Mouse (Mus musculus) hindbrain, embryonic 14.5 days (tissue): ENCODE data around the gene Apc2. TPM values are rescaled to one million over a fixed set of nuclear protein-coding genes. Genes with fewer than 3 reads are reported as not detected.

Source experiments
- ATAC-seq: fragments of 200-750 bp; cut with Nextera tagmentation; 2 replicates; pipeline ENCODE4 v1.8.0; 2017; ENCODE audit warnings: moderate number of reproducible peaks, mild to moderate bottlenecking, moderate TSS enrichment, moderate library complexity; ENCODE audit not compliant: low FRiP score
- DNase-seq: peaks from one replicate; pipeline ENCODE4 v3.0.0-alpha.2; 2015; ENCODE audit warnings: low spot score
- H3K27ac ChIP-seq: fragments of 300-500 bp; sonication (generic); 2 replicates; pipeline ENCODE4 v1.5.1; 2014; ENCODE audit warnings: mild to moderate bottlenecking, moderate library complexity
- H3K27me3 ChIP-seq: fragments of 300-500 bp; sonication (generic); 2 replicates; pipeline ENCODE4 v1.6.1; 2014; ENCODE audit warnings: mild to moderate bottlenecking, low read length, mixed read lengths; ENCODE audit not compliant: control insufficient read depth, insufficient read depth
- H3K36me3 ChIP-seq: fragments of 300-500 bp; sonication (generic); replicated peaks from 2 replicates; pipeline ENCODE4 v1.6.1; 2014; ENCODE audit not compliant: control insufficient read depth, insufficient read depth
- H3K4me1 ChIP-seq: fragments of 300-500 bp; sonication (generic); replicated peaks from 2 replicates; pipeline ENCODE4 v1.6.1; 2014; ENCODE audit warnings: antibody characterized with exemption, low read length, mixed read lengths; ENCODE audit not compliant: control insufficient read depth, insufficient read depth
- H3K4me2 ChIP-seq: fragments of 300-500 bp; sonication (generic); replicated peaks from 2 replicates; pipeline ENCODE4 v1.6.1; 2014; ENCODE audit warnings: mild to moderate bottlenecking, moderate library complexity
- H3K4me3 ChIP-seq: fragments of 300-500 bp; sonication (generic); replicated peaks from 2 replicates; pipeline ENCODE4 v1.5.1; 2014; ENCODE audit warnings: mild to moderate bottlenecking, low read length
- H3K9ac ChIP-seq: fragments of 300-500 bp; sonication (generic); 2 replicates; pipeline ENCODE4 v1.6.1; 2014
- H3K9me3 ChIP-seq: fragments of 300-500 bp; sonication (generic); 2 replicates; pipeline ENCODE4 v1.6.1; 2016; ENCODE audit warnings: low read length; ENCODE audit not compliant: control insufficient read depth
- WGBS: fragments of 180-500 bp; shearing (Covaris S2); extraction: QIAGEN DNeasy Blood & Tissue Kit; methylation state at CpG from one replicate; pipeline ENCODE4 v1.1.7; 2014; 5-methylcytosine and 5-hydroxymethylcytosine counted together
- polyA plus RNA-seq: library from polyadenylated mRNA; unstranded; fragments of >200 nt; fragmentation: Nextera tagmentation; extraction: Ambion mirVana; gene quantifications from 2 replicates; pipeline ENCODE4 v1.2.1, GENCODE M21; 2014

Apc2 gene
- polyA plus RNA-seq, 1 experiment from 2014 or later, result 200 TPM

DNA sequence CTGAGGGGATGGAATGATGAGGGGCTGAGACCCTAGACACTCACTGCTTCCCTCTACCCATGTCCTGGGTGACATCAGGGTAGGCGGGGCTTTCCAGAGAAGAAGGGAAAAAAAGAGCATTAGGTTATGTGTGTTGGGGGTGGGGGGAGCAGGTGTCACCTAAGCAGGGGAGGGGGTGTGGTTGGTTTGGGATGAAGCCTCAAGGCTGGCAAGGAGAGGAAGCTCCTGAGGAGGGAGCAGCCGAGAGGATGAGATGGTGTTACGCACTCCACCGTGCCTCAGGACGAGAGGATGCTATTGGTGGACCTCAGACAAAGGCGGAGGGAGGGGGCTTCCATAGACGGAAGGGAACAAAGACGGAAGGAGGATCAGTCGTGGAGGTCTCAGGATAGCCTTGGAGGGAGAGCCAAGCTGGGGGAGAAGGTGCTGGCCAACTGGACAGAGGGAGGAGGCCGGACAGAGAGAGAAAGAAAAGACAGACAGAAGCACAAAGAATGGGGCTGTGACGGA lies 5.0 kb downstream of the Apc2 start:
- DNase-seq (peak; percentile 79), ATAC-seq (peak; percentile 83)
- WGBS, result 9% methylated on average over 11 of the region's 11 CpGs
- peak overlapping the region; percentile 95 for H3K4me2 ChIP-seq
- H3K9me3 ChIP-seq, result no peaks in the 10 kb centered on the region
- H3K36me3 ChIP-seq, result peaks cover 43% of the 10 kb centered on the region
- peaks cover 65% of the 10 kb centered on the region for H3K4me1 ChIP-seq
- H3K27ac ChIP-seq, result peak overlapping the region; percentile 96
- peak overlapping the region; percentile 96 for H3K9ac ChIP-seq
- peak overlapping the region; percentile 52 for H3K4me3 ChIP-seq
- H3K27me3 ChIP-seq, result no peaks in the 10 kb centered on the region

GRCm38 (mm10) chr10:80301256-80302081 lies 5.7 kb downstream of the Apc2 start:
- Histone ChIP-seq H3K9ac (peak overlapping the region; percentile 96), H3K4me1 (peaks cover 63% of the 10 kb centered on the region), H3K4me3 (peak overlapping the region; percentile 52), H3K27me3 (no peaks in the 10 kb centered on the region), H3K9me3 (no peaks in the 10 kb centered on the region), H3K4me2 (peak overlapping the region; percentile 95), H3K27ac (peak overlapping the region; percentile 96), H3K36me3 (peaks cover 50% of the 10 kb centered on the region)
- DNase-seq (no peak), ATAC-seq (peak; percentile 5; the same call in 1 of the 2 replicates)
- WGBS, result 47% methylated on average over 10 of the region's 10 CpGs

- H3K36me3 ChIP-seq, result peaks cover 56% of the 10 kb centered on the region
- peaks cover 57% of the 10 kb centered on the region for H3K4me1 ChIP-seq
- H3K9ac ChIP-seq, result peak overlapping the region; percentile 96
- H3K27me3 ChIP-seq, result no peaks in the 10 kb centered on the region
- no peak for DNase-seq
- peak overlapping the region; percentile 52 for H3K4me3 ChIP-seq
- ATAC-seq, result no peak
- H3K4me2 ChIP-seq, result peak overlapping the region; percentile 95
- H3K9me3 ChIP-seq, result no peaks in the 10 kb centered on the region
- H3K27ac ChIP-seq, result peak overlapping the region; percentile 96
- 52% methylated on average over 5 of the region's 5 CpGs for WGBS
Observed at GRCm38 (mm10) chr10:80302082-80302355, 6.2 kb downstream of the Apc2 start.

GRCm38 (mm10) chr10:80302471-80302881 lies 6.7 kb downstream of the Apc2 start:
- no peaks in the 10 kb centered on the region for H3K27me3 ChIP-seq
- peak overlapping the region; percentile 95 for H3K4me2 ChIP-seq
- H3K9ac ChIP-seq, result peak overlapping the region; percentile 96
- H3K36me3 ChIP-seq, result peaks cover 60% of the 10 kb centered on the region
- peak; percentile 7; the same call in 1 of the 2 replicates for ATAC-seq
- peak; percentile 67 for DNase-seq
- peak overlapping the region; percentile 52 for H3K4me3 ChIP-seq
- 4% methylated on average over 9 of the region's 9 CpGs for WGBS
- peaks cover 53% of the 10 kb centered on the region for H3K4me1 ChIP-seq
- H3K9me3 ChIP-seq, result no peaks in the 10 kb centered on the region
- H3K27ac ChIP-seq, result peak overlapping the region; percentile 96

GRCm38 (mm10) chr10:80304458-80304857 lies 8.7 kb downstream of the Apc2 start:
- ATAC-seq (no peak), DNase-seq (no peak)
- WGBS, result 32% methylated on average over 12 of the region's 12 CpGs
- Histone ChIP-seq H3K9ac (peak overlapping the region; percentile 37; the same call in 1 of the 2 replicates), H3K36me3 (peaks cover 80% of the 10 kb centered on the region), H3K27ac (no peak overlapping the region), H3K27me3 (no peaks in the 10 kb centered on the region), H3K4me2 (peak overlapping the region; percentile 36), H3K4me1 (peaks cover 40% of the 10 kb centered on the region), H3K4me3 (no peak overlapping the region), H3K9me3 (no peaks in the 10 kb centered on the region)

GRCm38 (mm10) chr10:80304862-80305261 lies 9.1 kb downstream of the Apc2 start:
- Histone ChIP-seq H3K4me2 (peak overlapping the region; percentile 36), H3K9me3 (no peaks in the 10 kb centered on the region), H3K4me1 (peaks cover 40% of the 10 kb centered on the region), H3K9ac (peak overlapping the region; percentile 37; the same call in 1 of the 2 replicates), H3K4me3 (no peak overlapping the region), H3K27ac (no peak overlapping the region), H3K27me3 (no peaks in the 10 kb centered on the region), H3K36me3 (peaks cover 84% of the 10 kb centered on the region)
- ATAC-seq (no peak), DNase-seq (no peak)
- 21% methylated on average over 25 of the region's 25 CpGs for WGBS

GRCm38 (mm10) chr10:80311560-80311959 lies 15.8 kb downstream of the Apc2 start:
- peaks cover 100% of the 10 kb centered on the region for H3K36me3 ChIP-seq
- no peak overlapping the region for H3K27ac ChIP-seq
- no peak overlapping the region for H3K4me3 ChIP-seq
- ATAC-seq (no peak), DNase-seq (no peak)
- H3K9me3 ChIP-seq, result no peaks in the 10 kb centered on the region
- H3K27me3 ChIP-seq, result no peaks in the 10 kb centered on the region
- H3K4me2 ChIP-seq, result no peak overlapping the region
- no peaks in the 10 kb centered on the region for H3K4me1 ChIP-seq
- no peak overlapping the region for H3K9ac ChIP-seq
- 89% methylated on average over 16 of the region's 16 CpGs for WGBS

GRCm38 (mm10) chr10:80312586-80313504 lies 17.1 kb downstream of the Apc2 start:
- H3K4me3 ChIP-seq, result no peak overlapping the region
- no peaks in the 10 kb centered on the region for H3K9me3 ChIP-seq
- no peak overlapping the region for H3K9ac ChIP-seq
- H3K27ac ChIP-seq, result no peak overlapping the region
- H3K4me2 ChIP-seq, result no peak overlapping the region
- no peak for ATAC-seq
- H3K27me3 ChIP-seq, result no peaks in the 10 kb centered on the region
- H3K4me1 ChIP-seq, result no peaks in the 10 kb centered on the region
- DNase-seq, result no peak
- H3K36me3 ChIP-seq, result peaks cover 100% of the 10 kb centered on the region
- WGBS, result 67% methylated on average over 54 of the region's 54 CpGs

DNA sequence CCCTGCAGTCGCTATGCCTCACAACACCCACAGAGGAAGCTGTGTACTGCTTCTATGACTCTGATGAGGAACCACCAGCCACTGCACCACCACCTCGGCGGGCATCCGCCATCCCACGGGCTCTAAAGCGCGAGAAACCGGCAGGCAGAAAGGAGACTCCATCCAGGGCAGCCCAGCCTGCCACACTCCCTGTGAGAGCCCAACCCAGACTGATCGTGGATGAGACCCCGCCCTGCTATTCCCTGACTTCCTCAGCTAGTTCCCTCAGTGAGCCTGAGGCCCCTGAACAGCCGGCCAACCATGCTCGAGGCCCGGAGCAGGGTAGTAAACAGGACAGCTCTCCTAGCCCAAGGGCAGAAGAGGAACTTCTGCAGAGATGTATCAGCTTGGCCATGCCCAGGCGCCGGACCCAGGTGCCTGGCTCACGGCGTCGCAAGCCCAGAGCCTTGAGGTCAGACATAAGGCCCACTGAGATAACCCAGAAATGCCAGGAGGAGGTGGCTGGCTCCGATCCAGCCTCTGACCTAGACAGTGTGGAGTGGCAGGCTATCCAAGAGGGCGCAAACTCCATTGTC lies 17.9 kb downstream of the Apc2 start:
- Histone ChIP-seq H3K27me3 (no peaks in the 10 kb centered on the region), H3K27ac (no peak overlapping the region), H3K9me3 (no peaks in the 10 kb centered on the region), H3K4me3 (no peak overlapping the region), H3K4me2 (no peak overlapping the region), H3K9ac (no peak overlapping the region), H3K4me1 (no peaks in the 10 kb centered on the region), H3K36me3 (peaks cover 100% of the 10 kb centered on the region)
- WGBS, result 59% methylated on average over 20 of the region's 20 CpGs
- no peak for DNase-seq
- ATAC-seq, result no peak
